Mouse (Mus musculus) forebrain, embryonic 14.5 days (tissue): ENCODE results near the gene Slc13a5. TPM values are rescaled to one million over a fixed set of nuclear protein-coding genes. Genes with fewer than 3 reads are reported as not detected.

Experiments
- ATAC-seq: fragments of 200-750 bp; cut with Nextera tagmentation; 2 replicates; pipeline ENCODE4 v1.8.0; 2017; ENCODE audit warnings: mild to moderate bottlenecking, moderate library complexity
- DNase-seq: peaks from one replicate; pipeline ENCODE4 v3.0.0-alpha.2; 2015; ENCODE audit warnings: low spot score
- H3K27ac ChIP-seq: fragments of 300-500 bp; sonication (generic); 2 replicates; pipeline ENCODE4 v1.5.1; 2014; ENCODE audit warnings: low read depth, mild to moderate bottlenecking, control low read depth, low read length, moderate library complexity
- H3K27me3 ChIP-seq: fragments of 300-500 bp; sonication (generic); replicated peaks from 2 replicates; pipeline ENCODE4 v1.6.1; 2014; ENCODE audit warnings: low read length, control low read depth, mixed read lengths; ENCODE audit not compliant: control insufficient read depth, insufficient read depth
- H3K36me3 ChIP-seq: fragments of 300-500 bp; sonication (generic); 2 replicates; pipeline ENCODE4 v1.6.1; 2014; ENCODE audit warnings: low read length, control low read depth; ENCODE audit not compliant: control insufficient read depth, insufficient read depth
- H3K4me1 ChIP-seq: fragments of 300-500 bp; sonication (generic); 2 replicates; pipeline ENCODE4 v1.6.1; 2014; ENCODE audit warnings: antibody characterized with exemption, low read length, control low read depth; ENCODE audit not compliant: control insufficient read depth, insufficient read depth
- H3K4me2 ChIP-seq: fragments of 300-500 bp; sonication (generic); 2 replicates; pipeline ENCODE4 v1.6.1; 2014; ENCODE audit warnings: mild to moderate bottlenecking, control low read depth, low read length
- H3K4me3 ChIP-seq: fragments of 300-500 bp; sonication (generic); 2 replicates; pipeline ENCODE4 v1.5.1; 2014; ENCODE audit warnings: low read depth, low read length, control low read depth
- H3K9ac ChIP-seq: fragments of 300-500 bp; sonication (generic); 2 replicates; pipeline ENCODE4 v1.6.1; 2014; ENCODE audit warnings: mild to moderate bottlenecking, low read length, control low read depth, moderate library complexity
- H3K9me3 ChIP-seq: fragments of 300-500 bp; sonication (generic); replicated peaks from 2 replicates; pipeline ENCODE4 v1.6.1; 2016; ENCODE audit warnings: low read length, control low read depth, mixed read lengths; ENCODE audit not compliant: control insufficient read depth
- WGBS: fragments of 180-500 bp; shearing (Covaris S2); extraction: QIAGEN DNeasy Blood & Tissue Kit; methylation state at CpG from one replicate; pipeline ENCODE4 v1.1.7; 2014; 5-methylcytosine and 5-hydroxymethylcytosine counted together
- polyA plus RNA-seq: library from polyadenylated mRNA; unstranded; fragments of >200 nt; fragmentation: Nextera tagmentation; extraction: Ambion mirVana; gene quantifications from 2 replicates; pipeline ENCODE4 v1.2.1, GENCODE M21; 2014

Gene Slc13a5
- polyA plus RNA-seq, 1 experiment from 2014 or later, result 0.24 TPM

DNA sequence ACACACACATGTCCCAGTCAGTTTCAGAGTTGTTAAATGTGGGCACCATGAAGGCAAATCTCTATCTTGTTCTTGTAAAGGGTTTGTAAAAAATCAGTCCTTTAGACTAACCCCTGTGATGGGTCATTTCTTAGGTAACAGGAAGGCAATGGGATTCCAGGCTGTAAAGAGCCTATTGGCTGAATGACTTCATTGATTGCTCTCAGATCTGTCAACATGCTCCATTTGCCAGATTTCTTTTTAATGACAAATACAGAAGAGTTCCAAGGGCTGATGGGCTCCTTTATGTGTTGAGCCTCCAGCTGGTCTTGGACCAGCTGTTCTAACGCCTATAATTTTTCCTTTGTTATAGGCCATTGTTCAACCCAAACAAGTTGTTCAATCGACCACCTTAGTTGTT is 26.1 kb upstream of the Slc13a5 start:
- Histone ChIP-seq H3K36me3 (no peaks in the 10 kb centered on the region), H3K4me3 (no peak overlapping the region), H3K27ac (no peak overlapping the region), H3K9me3 (no peaks in the 10 kb centered on the region), H3K4me2 (no peak overlapping the region), H3K27me3 (no peaks in the 10 kb centered on the region), H3K9ac (no peak overlapping the region), H3K4me1 (no peaks in the 10 kb centered on the region)
- no peak for ATAC-seq
- no peak for DNase-seq
- WGBS, result 70% methylated on average over 2 of the region's 2 CpGs

DNA sequence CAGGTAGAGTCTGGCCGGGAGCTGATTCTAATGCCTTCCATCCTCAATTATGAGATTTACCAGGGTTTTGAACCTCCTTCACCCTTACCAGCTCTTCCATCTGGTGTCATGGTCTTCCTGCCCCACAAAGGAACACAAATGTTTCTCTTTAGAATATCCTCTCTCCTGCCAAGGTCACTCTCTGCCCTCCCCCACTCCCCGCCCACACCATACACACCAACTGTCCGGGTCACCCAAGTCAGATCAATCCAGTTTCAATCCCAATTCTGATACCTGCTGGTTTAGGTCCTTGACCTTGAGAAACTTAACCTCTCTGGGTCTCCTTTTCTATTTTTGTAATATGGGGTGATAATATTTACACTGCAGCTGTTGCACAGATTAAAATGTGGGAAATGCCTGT is 20.5 kb upstream of the Slc13a5 start:
- Histone ChIP-seq H3K9me3 (no peaks in the 10 kb centered on the region), H3K27me3 (no peaks in the 10 kb centered on the region), H3K9ac (no peak overlapping the region), H3K4me2 (no peak overlapping the region), H3K4me3 (no peak overlapping the region), H3K36me3 (no peaks in the 10 kb centered on the region), H3K27ac (no peak overlapping the region), H3K4me1 (no peaks in the 10 kb centered on the region)
- 87% methylated on average over 3 of the region's 3 CpGs for WGBS
- ATAC-seq, result no peak
- no peak for DNase-seq

DNA sequence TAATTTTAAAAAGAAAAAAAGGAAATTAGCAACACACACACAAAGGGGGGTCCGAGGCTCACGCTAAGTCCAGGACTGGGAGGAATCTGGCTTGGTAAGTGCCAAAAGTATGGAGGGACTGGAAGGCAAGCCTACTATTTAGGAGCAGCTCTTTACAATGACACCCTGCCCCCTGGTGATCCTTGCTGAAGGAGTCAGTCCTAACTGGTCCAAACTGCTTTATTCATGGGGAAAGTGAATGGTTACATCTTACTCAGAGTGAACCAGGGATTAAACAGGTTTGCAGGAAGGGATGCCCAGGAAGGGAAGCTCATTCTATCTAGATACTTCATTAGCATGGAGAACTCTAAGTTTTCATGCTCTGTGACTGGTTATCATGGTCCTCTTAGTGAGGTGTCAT is 20.1 kb upstream of the Slc13a5 start:
- ATAC-seq, result no peak
- H3K27me3 ChIP-seq, result no peaks in the 10 kb centered on the region
- no peak overlapping the region for H3K27ac ChIP-seq
- no peaks in the 10 kb centered on the region for H3K4me1 ChIP-seq
- H3K36me3 ChIP-seq, result no peaks in the 10 kb centered on the region
- 92% methylated on average over 2 of the region's 2 CpGs for WGBS
- H3K4me2 ChIP-seq, result no peak overlapping the region
- H3K4me3 ChIP-seq, result no peak overlapping the region
- DNase-seq, result no peak
- H3K9me3 ChIP-seq, result no peaks in the 10 kb centered on the region
- H3K9ac ChIP-seq, result no peak overlapping the region

DNA sequence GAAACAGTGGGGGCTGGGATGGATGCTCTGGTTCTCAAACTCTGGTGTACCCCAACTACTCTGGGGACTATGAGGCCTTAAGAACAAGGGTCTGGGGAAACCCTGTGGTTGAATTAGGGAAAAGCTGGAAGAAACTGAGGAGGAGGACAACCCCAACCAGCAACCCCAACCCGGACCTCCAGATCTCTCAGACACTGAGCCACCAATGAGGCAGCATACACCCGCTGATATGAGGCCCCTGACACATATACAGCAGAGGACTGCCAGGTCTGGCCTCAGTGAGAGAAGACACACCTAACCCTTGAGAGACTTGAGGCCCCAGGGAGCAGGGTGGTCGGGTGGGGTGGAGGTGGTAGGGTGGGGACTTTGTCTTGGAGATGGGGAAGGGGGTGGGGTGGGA is 19.6 kb upstream of the Slc13a5 start:
- no peak for DNase-seq
- Histone ChIP-seq H3K4me3 (no peak overlapping the region), H3K27ac (no peak overlapping the region), H3K4me2 (no peak overlapping the region), H3K36me3 (no peaks in the 10 kb centered on the region), H3K4me1 (no peaks in the 10 kb centered on the region), H3K27me3 (no peaks in the 10 kb centered on the region), H3K9ac (no peak overlapping the region), H3K9me3 (no peaks in the 10 kb centered on the region)
- no peak for ATAC-seq
- 81% methylated on average over 3 of the region's 3 CpGs for WGBS

DNA sequence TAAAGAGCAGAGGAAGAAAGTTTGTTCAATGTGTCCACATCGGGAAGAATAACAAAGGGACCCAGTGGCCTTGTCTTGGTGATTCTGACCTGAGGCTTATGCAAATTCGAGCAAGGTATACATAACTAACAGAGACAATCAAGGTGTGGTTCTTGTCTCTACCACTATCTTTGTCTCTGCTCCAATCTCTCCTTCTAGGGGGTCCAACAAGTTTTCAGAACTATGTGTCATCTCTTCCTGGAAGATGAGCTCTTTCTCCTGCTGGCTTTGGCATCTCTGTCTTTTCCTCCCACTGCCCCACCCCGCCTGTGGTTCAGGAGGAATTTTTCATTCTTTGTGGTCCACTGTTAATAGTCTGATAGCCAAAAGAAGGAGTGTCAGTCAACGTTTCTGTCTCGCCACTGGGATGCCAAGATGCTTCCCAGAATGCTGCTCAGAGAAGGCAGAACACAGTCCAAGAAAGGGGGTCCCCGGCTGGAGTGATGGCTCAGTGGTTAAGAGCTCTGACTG is 19.0 kb upstream of the Slc13a5 start:
- no peaks in the 10 kb centered on the region for H3K4me1 ChIP-seq
- H3K4me2 ChIP-seq, result no peak overlapping the region
- H3K9ac ChIP-seq, result no peak overlapping the region
- no peak overlapping the region for H3K27ac ChIP-seq
- no peaks in the 10 kb centered on the region for H3K36me3 ChIP-seq
- DNase-seq (no peak), ATAC-seq (no peak)
- H3K27me3 ChIP-seq, result no peaks in the 10 kb centered on the region
- 79% methylated on average over 6 of the region's 6 CpGs for WGBS
- no peaks in the 10 kb centered on the region for H3K9me3 ChIP-seq
- no peak overlapping the region for H3K4me3 ChIP-seq

DNA sequence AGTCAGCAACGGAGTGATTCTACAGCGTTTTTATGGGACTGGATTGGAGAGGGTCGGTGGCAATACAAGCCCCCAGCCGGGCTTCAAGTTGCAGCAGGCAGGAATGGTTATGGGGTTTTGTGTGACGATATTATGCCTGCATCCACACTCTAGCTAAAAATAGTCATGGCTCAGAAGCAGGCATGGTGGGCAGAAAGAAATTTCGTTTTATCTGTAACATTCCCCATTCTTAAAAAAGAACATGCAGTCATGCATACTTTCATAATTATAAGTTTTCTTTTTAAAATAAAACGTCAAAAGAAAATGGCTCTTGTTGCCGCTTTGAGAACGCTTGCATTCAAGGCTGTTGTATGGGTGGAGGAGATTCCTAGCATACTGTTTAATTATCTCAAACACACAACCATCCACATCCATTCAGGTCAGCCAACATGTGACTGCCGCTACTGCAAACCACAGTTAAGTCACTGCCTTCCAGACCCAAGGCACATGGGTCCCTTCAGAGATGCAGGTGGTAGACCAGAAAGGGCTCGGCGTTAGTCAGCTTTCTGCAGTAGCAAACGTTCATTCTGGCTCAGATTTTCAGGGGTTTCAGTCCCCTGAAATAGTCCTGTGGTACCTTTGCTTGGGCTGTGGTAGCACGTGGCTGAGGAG is 17.6 kb upstream of the Slc13a5 start:
- H3K36me3 ChIP-seq, result no peaks in the 10 kb centered on the region
- no peak overlapping the region for H3K9ac ChIP-seq
- no peaks in the 10 kb centered on the region for H3K27me3 ChIP-seq
- no peak overlapping the region for H3K4me2 ChIP-seq
- H3K4me3 ChIP-seq, result no peak overlapping the region
- ATAC-seq (no peak), DNase-seq (no peak)
- 83% methylated on average over 14 of the region's 14 CpGs for WGBS
- no peaks in the 10 kb centered on the region for H3K9me3 ChIP-seq
- H3K27ac ChIP-seq, result no peak overlapping the region
- no peaks in the 10 kb centered on the region for H3K4me1 ChIP-seq

DNA sequence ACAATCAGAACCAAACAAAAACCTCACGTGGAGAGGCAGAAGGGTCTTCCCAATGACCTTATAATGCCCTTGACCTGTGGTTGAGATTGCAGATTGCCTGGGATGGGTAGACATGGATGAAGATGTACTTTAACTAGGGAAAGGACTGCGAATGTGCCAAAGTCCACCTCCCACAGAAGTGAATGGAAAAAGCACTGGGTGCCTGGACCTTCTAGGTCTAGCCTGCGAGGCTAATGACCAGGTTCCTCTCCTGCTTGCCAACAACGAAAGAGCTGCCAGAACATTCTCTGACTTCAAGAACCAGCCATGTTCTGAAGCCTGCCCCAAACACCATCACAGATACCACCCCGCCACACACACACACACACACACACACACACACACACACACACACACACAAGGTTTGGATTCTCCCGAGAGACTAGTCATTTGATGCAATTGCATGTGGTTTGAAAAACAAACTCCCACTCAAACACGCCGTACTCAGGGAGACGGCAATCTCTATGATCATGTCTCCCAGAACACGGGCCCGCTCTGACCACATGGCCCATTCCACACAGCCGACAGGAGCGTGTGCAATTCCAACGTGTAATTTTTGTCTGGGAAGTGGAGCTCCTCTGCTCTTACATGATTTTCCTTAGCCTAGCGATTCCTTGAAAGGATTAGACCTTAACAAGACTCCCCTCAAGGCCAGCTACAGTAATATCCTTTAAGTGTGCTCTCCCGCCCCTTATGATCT is 16.6 kb upstream of the Slc13a5 start:
- Histone ChIP-seq H3K4me1 (no peaks in the 10 kb centered on the region), H3K27ac (no peak overlapping the region), H3K27me3 (no peaks in the 10 kb centered on the region), H3K4me2 (no peak overlapping the region), H3K9ac (no peak overlapping the region), H3K4me3 (no peak overlapping the region), H3K36me3 (no peaks in the 10 kb centered on the region), H3K9me3 (no peaks in the 10 kb centered on the region)
- ATAC-seq (no peak), DNase-seq (no peak)
- WGBS, result 88% methylated on average over 16 of the region's 16 CpGs

DNA sequence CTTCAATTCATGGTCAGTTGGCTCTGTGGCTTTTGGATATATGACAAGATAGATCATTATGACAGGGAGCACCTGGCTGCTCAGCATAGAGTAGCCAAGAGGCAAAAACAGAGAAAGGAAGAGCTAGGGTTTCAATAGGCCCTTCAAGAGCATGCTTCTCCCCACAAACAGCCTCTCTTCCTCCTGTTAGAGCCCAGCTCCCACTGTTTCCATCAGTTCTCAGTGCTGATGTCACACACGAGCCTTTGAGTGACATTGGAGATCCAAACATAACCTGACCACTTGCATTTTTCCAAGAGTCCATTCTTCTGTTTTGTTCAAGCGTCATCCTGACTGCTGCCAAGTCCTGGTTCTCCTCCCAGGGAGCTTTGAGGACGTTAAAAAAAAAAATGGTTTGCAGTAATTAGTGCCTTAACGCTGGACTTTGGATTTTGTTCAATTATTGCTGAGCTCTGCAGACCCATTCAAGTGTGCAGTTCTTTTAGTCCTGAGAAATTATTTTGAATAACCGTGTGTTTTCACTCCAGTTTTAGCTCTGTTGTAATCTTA is 14.9 kb upstream of the Slc13a5 start:
- ATAC-seq, result no peak
- 25% methylated on average over 5 of the region's 5 CpGs for WGBS
- Histone ChIP-seq H3K36me3 (no peaks in the 10 kb centered on the region), H3K27me3 (no peaks in the 10 kb centered on the region), H3K4me2 (no peak overlapping the region), H3K9ac (no peak overlapping the region), H3K9me3 (no peaks in the 10 kb centered on the region), H3K4me3 (no peak overlapping the region), H3K27ac (no peak overlapping the region), H3K4me1 (no peaks in the 10 kb centered on the region)
- DNase-seq, result peak; percentile 49
